Mouse (Mus musculus): ENCODE measurements around the gene Bach1. TPM values are rescaled to one million over a fixed set of nuclear protein-coding genes. Genes with fewer than 3 reads are reported as not detected.
A peak's percentile ranks its signal among the peaks of the same experiment; 100 is the strongest.

Bach1 gene
- total and polyA plus RNA-seq, 3 experiments: 11.4 to 20.9 (median 13.4) TPM

- in situ Hi-C loops (cut with MboI; ENCODE audit: low pct_ligation_motif_present, low pct_unique_long_range_greater_than_20kb, low sequenced_read_pairs) (no loop called here), dilution Hi-C loops (cut with MboI; ENCODE audit: extremely low pct_ligation_motif_present, extremely low pct_unique_long_range_greater_than_20kb, low sequenced_read_pairs) (no loop called here)
- no peak overlapping the region; the same call in 1 of the 2 replicates for H3K9ac ChIP-seq (ENCODE audit: insufficient read depth, low read depth)
- no peaks in the 10 kb centered on the region for H3K36me3 ChIP-seq (replicated peaks in 1 of 2; ENCODE audit: control insufficient read depth in 1 of 2, insufficient read depth in 1 of 2, low read length in 1 of 2)
- peaks cover 14 to 27% of the 10 kb centered on the region in 2 experiments for H3K4me1 ChIP-seq (ENCODE audit: control insufficient read depth in 1 of 2, insufficient read depth in 2 of 2)
- no peak overlapping the region for H3K27ac ChIP-seq (ENCODE audit: insufficient read depth, low read depth)
- H3K4me3 ChIP-seq (replicated peaks in 1 of 3; ENCODE audit: low read depth in 2 of 3, low read length in 2 of 3, poor library complexity in 1 of 3): no peak overlapping the region
- no peaks in the 10 kb centered on the region for H3K9me3 ChIP-seq (replicated peaks; ENCODE audit: low read length)
- TF ChIP-seq MAFK (IDR thresholded peaks at IDR 0.05; ENCODE audit: insufficient replicate concordance, low read length): peak; percentile 95
- no peak for TF ChIP-seq POLR2A (IDR thresholded peaks at IDR 0.05; ENCODE audit: low read depth, low read length)
- no peaks in the 10 kb centered on the region for H3K79me2 ChIP-seq (replicated peaks; ENCODE audit: control insufficient read depth, extremely low read depth, insufficient read depth, poor library complexity, severe bottlenecking)
- DNase-seq (ENCODE audit: extremely low read depth): no peak
- peak overlapping the region; percentile 53 for H3K4me2 ChIP-seq (ENCODE audit: insufficient read depth, low read depth, poor library complexity, severe bottlenecking)
- H3K27me3 ChIP-seq (replicated peaks): no peaks in the 10 kb centered on the region
Observed at GRCm38 (mm10) chr16:87652344-87652743, 46.4 kb upstream of the Bach1 start.

GRCm38 (mm10) chr16:87652924-87653323 is 45.8 kb upstream of the Bach1 start:
- Histone ChIP-seq H3K4me3 (replicated peaks in 1 of 3; ENCODE audit: low read depth in 2 of 3, low read length in 2 of 3, poor library complexity in 1 of 3) (no peak overlapping the region), H3K4me2 (ENCODE audit: insufficient read depth, low read depth, poor library complexity, severe bottlenecking) (peak overlapping the region; percentile 53), H3K27me3 (replicated peaks) (no peaks in the 10 kb centered on the region), H3K27ac (ENCODE audit: insufficient read depth, low read depth) (no peak overlapping the region), H3K4me1 (ENCODE audit: control insufficient read depth in 1 of 2, insufficient read depth in 2 of 2) (peaks cover 14 to 32% of the 10 kb centered on the region in 2 experiments), H3K79me2 (replicated peaks; ENCODE audit: control insufficient read depth, extremely low read depth, insufficient read depth, poor library complexity, severe bottlenecking) (no peaks in the 10 kb centered on the region), H3K9me3 (replicated peaks; ENCODE audit: low read length) (no peaks in the 10 kb centered on the region), H3K36me3 (replicated peaks in 1 of 2; ENCODE audit: control insufficient read depth in 1 of 2, insufficient read depth in 1 of 2, low read length in 1 of 2) (no peaks in the 10 kb centered on the region), H3K9ac (ENCODE audit: insufficient read depth, low read depth) (no peak overlapping the region; the same call in 1 of the 2 replicates)
- in situ Hi-C loops (cut with MboI; ENCODE audit: low pct_ligation_motif_present, low pct_unique_long_range_greater_than_20kb, low sequenced_read_pairs): no loop called here
- dilution Hi-C loops (cut with MboI; ENCODE audit: extremely low pct_ligation_motif_present, extremely low pct_unique_long_range_greater_than_20kb, low sequenced_read_pairs): no loop called here
- DNase-seq (ENCODE audit: extremely low read depth): peak; percentile 88
- TF ChIP-seq ZNF384 (IDR thresholded peaks at IDR 0.05; ENCODE audit: low read depth, low read length) (peak; percentile 24), ZMIZ1 (IDR thresholded peaks at IDR 0.05; ENCODE audit: low read depth, low read length) (no peak), MAZ (IDR thresholded peaks at IDR 0.05; ENCODE audit: low read depth, low read length) (peak; percentile 94; the same call in 1 of the 2 replicates), UBTF (IDR thresholded peaks at IDR 0.05; ENCODE audit: low read depth, low read length) (no peak), POLR2A (IDR thresholded peaks at IDR 0.05; ENCODE audit: low read depth, low read length) (no peak), BHLHE40 (IDR thresholded peaks at IDR 0.05; ENCODE audit: low read depth, low read length) (peak; percentile 89), JUN (IDR thresholded peaks at IDR 0.05; ENCODE audit: insufficient read depth, low read depth, low read length) (peak; percentile 48), USF2 (conservative IDR thresholded peaks at IDR 0.05; ENCODE audit: low read depth, low read length) (no peak), MEF2A (IDR thresholded peaks at IDR 0.05; ENCODE audit: borderline replicate concordance, low read depth, low read length) (peak; percentile 76), NELFE (IDR thresholded peaks at IDR 0.05; ENCODE audit: low read depth, low read length) (no peak), TCF12 (IDR thresholded peaks at IDR 0.05; ENCODE audit: low read depth, low read length) (peak; percentile 89), RAD21 (IDR thresholded peaks at IDR 0.05; ENCODE audit: low read depth, low read length) (peak; percentile 1), MAFK (IDR thresholded peaks at IDR 0.05; ENCODE audit: insufficient replicate concordance, low read length) (peak; percentile 48; the same call in 1 of the 2 replicates), GABPA (IDR thresholded peaks at IDR 0.05; ENCODE audit: insufficient replicate concordance, low read depth, low read length) (no peak), SIN3A (IDR thresholded peaks at IDR 0.05; ENCODE audit: low read length) (peak; percentile 47; the same call in 1 of the 2 replicates), ZKSCAN1 (IDR thresholded peaks at IDR 0.05; ENCODE audit: borderline replicate concordance, low read depth, low read length) (no peak), RCOR1 (conservative IDR thresholded peaks at IDR 0.05; ENCODE audit: low read depth, low read length) (peak; percentile 78), JUND (conservative IDR thresholded peaks at IDR 0.05; ENCODE audit: low read depth, low read length) (peak; percentile 66; the same call in 1 of the 2 replicates), ELF1 (IDR thresholded peaks at IDR 0.05; ENCODE audit: low read depth, low read length) (no peak), CHD2 (IDR thresholded peaks at IDR 0.05; ENCODE audit: low read length) (peak; percentile 81), TBP (conservative IDR thresholded peaks at IDR 0.05; ENCODE audit: low read depth, low read length) (0 out of 2 replicates have a peak, but pooled peaks have one; percentile 1), ETS1 (conservative IDR thresholded peaks at IDR 0.05; ENCODE audit: low read depth, low read length) (peak; percentile 99), PAX5 (IDR thresholded peaks at IDR 0.05; ENCODE audit: low read length) (no peak), ZC3H11A (IDR thresholded peaks at IDR 0.05; ENCODE audit: low read depth, low read length) (no peak), SMC3 (IDR thresholded peaks at IDR 0.05; ENCODE audit: low read depth, low read length) (no peak), POLR2AphosphoS2 (IDR thresholded peaks at IDR 0.05; ENCODE audit: low read depth, low read length) (no peak), CHD1 (IDR thresholded peaks at IDR 0.05; ENCODE audit: low read depth, low read length) (no peak), HCFC1 (IDR thresholded peaks at IDR 0.05; ENCODE audit: low read depth, low read length) (peak; percentile 44; the same call in 1 of the 2 replicates), MAX (IDR thresholded peaks at IDR 0.05; ENCODE audit: low read length) (peak; percentile 89), MYC (IDR thresholded peaks at IDR 0.05; ENCODE audit: low read depth, low read length) (peak; percentile 89), MXI1 (IDR thresholded peaks at IDR 0.05; ENCODE audit: low read depth, low read length) (peak; percentile 75; the same call in 1 of the 2 replicates), USF1 (IDR thresholded peaks at IDR 0.05; ENCODE audit: low read depth, low read length) (no peak), IRF4 (IDR thresholded peaks at IDR 0.05; ENCODE audit: low read depth, low read length) (peak; percentile 97)

Data from CH12.LX (cell line).